Mouse (Mus musculus): ENCODE measurements around the gene C1qtnf6.

GRCm38 (mm10) chr15:78572658-78573397, 41.6 kb upstream of the C1qtnf6 start, which contains the start of gene Rac2:
- TF ChIP-seq POLR2A (IDR thresholded peaks at IDR 0.05; ENCODE audit: borderline replicate concordance, insufficient read depth, low read length) = no peak
- TF ChIP-seq CTCF (IDR thresholded peaks at IDR 0.05; ENCODE audit: borderline replicate concordance, insufficient read depth, low read depth, low read length) = no peak

Data from cerebellum, adult 2 months (tissue).